Mouse (Mus musculus): ENCODE measurements around the gene Exoc3l2. TPM values are rescaled to one million over a fixed set of nuclear protein-coding genes. Genes with fewer than 3 reads are reported as not detected.
A peak's percentile ranks its signal among the peaks of the same experiment; 100 is the strongest.

The Exoc3l2 gene
- polyA plus RNA-seq, 1 experiment from 2014 or later, result 0.55 TPM

- H3K9ac ChIP-seq (replicated peaks; ENCODE audit: low read depth, low read length), result no peak overlapping the region
- H3K9me3 ChIP-seq (ENCODE audit: control insufficient read depth, low read depth, low read length), result no peaks in the 10 kb centered on the region
- H3K27ac ChIP-seq (ENCODE audit: low read length), result no peak overlapping the region
- 34% methylated on average over 3 of the region's 3 CpGs for WGBS
- H3K4me3 ChIP-seq (ENCODE audit: low read depth, low read length), result no peak overlapping the region
- peak; percentile 42; the same call in 1 of the 2 replicates for ATAC-seq (ENCODE audit: insufficient number of reproducible peaks, insufficient read depth, low FRiP score, low read depth)
- peaks cover 52% of the 10 kb centered on the region for H3K36me3 ChIP-seq (ENCODE audit: control insufficient read depth, insufficient read depth, low read length)
- 0 out of 2 replicates have a peak, but pooled peaks cover 4% of the 10 kb centered on the region for H3K4me1 ChIP-seq (ENCODE audit: control insufficient read depth, insufficient read depth, low read length)
- no peak overlapping the region for H3K4me2 ChIP-seq (replicated peaks; ENCODE audit: low read depth, low read length)
- H3K27me3 ChIP-seq (ENCODE audit: control insufficient read depth, insufficient read depth, low read length), result no peaks in the 10 kb centered on the region
Measured at GRCm38 (mm10) chr7:19443344-19443743, 19.8 kb upstream of the Exoc3l2 start.

- Histone ChIP-seq H3K4me1 (ENCODE audit: control insufficient read depth, insufficient read depth, low read length) (0 out of 2 replicates have a peak, but pooled peaks cover 4% of the 10 kb centered on the region), H3K9me3 (ENCODE audit: control insufficient read depth, low read depth, low read length) (no peaks in the 10 kb centered on the region), H3K27me3 (ENCODE audit: control insufficient read depth, insufficient read depth, low read length) (no peaks in the 10 kb centered on the region), H3K4me2 (replicated peaks; ENCODE audit: low read depth, low read length) (no peak overlapping the region), H3K9ac (replicated peaks; ENCODE audit: low read depth, low read length) (no peak overlapping the region), H3K27ac (ENCODE audit: low read length) (no peak overlapping the region), H3K36me3 (ENCODE audit: control insufficient read depth, insufficient read depth, low read length) (peaks cover 56% of the 10 kb centered on the region), H3K4me3 (ENCODE audit: low read depth, low read length) (no peak overlapping the region)
- no peak; the same call in 1 of the 2 replicates for ATAC-seq (ENCODE audit: insufficient number of reproducible peaks, insufficient read depth, low FRiP score, low read depth)
- WGBS, result 77% methylated on average over 12 of the region's 12 CpGs
Measured at GRCm38 (mm10) chr7:19444801-19445200, 18.3 kb upstream of the Exoc3l2 start.

GRCm38 (mm10) chr7:19447689-19448088, 15.4 kb upstream of the Exoc3l2 start:
- H3K4me1 ChIP-seq (ENCODE audit: control insufficient read depth, insufficient read depth, low read length), result 0 out of 2 replicates have a peak, but pooled peaks cover 4% of the 10 kb centered on the region
- H3K9ac ChIP-seq (replicated peaks; ENCODE audit: low read depth, low read length), result no peak overlapping the region
- 91% methylated on average over 16 of the region's 16 CpGs for WGBS
- no peak overlapping the region for H3K27ac ChIP-seq (ENCODE audit: low read length)
- no peaks in the 10 kb centered on the region for H3K27me3 ChIP-seq (ENCODE audit: control insufficient read depth, insufficient read depth, low read length)
- H3K4me2 ChIP-seq (replicated peaks; ENCODE audit: low read depth, low read length), result no peak overlapping the region
- H3K9me3 ChIP-seq (ENCODE audit: control insufficient read depth, low read depth, low read length), result no peaks in the 10 kb centered on the region
- ATAC-seq (ENCODE audit: insufficient number of reproducible peaks, insufficient read depth, low FRiP score, low read depth), result no peak
- peaks cover 36% of the 10 kb centered on the region for H3K36me3 ChIP-seq (ENCODE audit: control insufficient read depth, insufficient read depth, low read length)
- no peak overlapping the region for H3K4me3 ChIP-seq (ENCODE audit: low read depth, low read length)

- no peaks in the 10 kb centered on the region for H3K9me3 ChIP-seq (ENCODE audit: control insufficient read depth, low read depth, low read length)
- no peaks in the 10 kb centered on the region for H3K27me3 ChIP-seq (ENCODE audit: control insufficient read depth, insufficient read depth, low read length)
- no peaks in the 10 kb centered on the region for H3K4me1 ChIP-seq (ENCODE audit: control insufficient read depth, insufficient read depth, low read length)
- H3K4me3 ChIP-seq (ENCODE audit: low read depth, low read length), result no peak overlapping the region
- WGBS, result 86% methylated on average over 12 of the region's 12 CpGs
- ATAC-seq (ENCODE audit: insufficient number of reproducible peaks, insufficient read depth, low FRiP score, low read depth), result no peak
- H3K27ac ChIP-seq (ENCODE audit: low read length), result no peak overlapping the region
- peaks cover 31% of the 10 kb centered on the region; the same call in 1 of the 2 replicates for H3K36me3 ChIP-seq (ENCODE audit: control insufficient read depth, insufficient read depth, low read length)
- H3K9ac ChIP-seq (replicated peaks; ENCODE audit: low read depth, low read length), result no peak overlapping the region
- H3K4me2 ChIP-seq (replicated peaks; ENCODE audit: low read depth, low read length), result no peak overlapping the region
Measured at GRCm38 (mm10) chr7:19449165-19449564, 14.0 kb upstream of the Exoc3l2 start.

GRCm38 (mm10) chr7:19455186-19455585, 7.9 kb upstream of the Exoc3l2 start:
- 91% methylated on average over 3 of the region's 4 CpGs for WGBS
- Histone ChIP-seq H3K27ac (ENCODE audit: low read length) (no peak overlapping the region), H3K27me3 (ENCODE audit: control insufficient read depth, insufficient read depth, low read length) (no peaks in the 10 kb centered on the region), H3K4me1 (ENCODE audit: control insufficient read depth, insufficient read depth, low read length) (peaks cover 11% of the 10 kb centered on the region), H3K9me3 (ENCODE audit: control insufficient read depth, low read depth, low read length) (no peaks in the 10 kb centered on the region), H3K9ac (replicated peaks; ENCODE audit: low read depth, low read length) (no peak overlapping the region), H3K4me3 (ENCODE audit: low read depth, low read length) (no peak overlapping the region), H3K4me2 (replicated peaks; ENCODE audit: low read depth, low read length) (no peak overlapping the region), H3K36me3 (ENCODE audit: control insufficient read depth, insufficient read depth, low read length) (no peaks in the 10 kb centered on the region; the same call in none of the 2 replicates)
- ATAC-seq (ENCODE audit: insufficient number of reproducible peaks, insufficient read depth, low FRiP score, low read depth), result no peak

GRCm38 (mm10) chr7:19455819-19456495, 7.2 kb upstream of the Exoc3l2 start:
- WGBS, result 71% methylated on average over 11 of the region's 11 CpGs
- no peaks in the 10 kb centered on the region; the same call in none of the 2 replicates for H3K36me3 ChIP-seq (ENCODE audit: control insufficient read depth, insufficient read depth, low read length)
- H3K4me2 ChIP-seq (replicated peaks; ENCODE audit: low read depth, low read length), result no peak overlapping the region
- no peak for ATAC-seq (ENCODE audit: insufficient number of reproducible peaks, insufficient read depth, low FRiP score, low read depth)
- no peak overlapping the region for H3K4me3 ChIP-seq (ENCODE audit: low read depth, low read length)
- H3K27ac ChIP-seq (ENCODE audit: low read length), result no peak overlapping the region
- H3K9ac ChIP-seq (replicated peaks; ENCODE audit: low read depth, low read length), result no peak overlapping the region
- H3K27me3 ChIP-seq (ENCODE audit: control insufficient read depth, insufficient read depth, low read length), result no peaks in the 10 kb centered on the region
- H3K4me1 ChIP-seq (ENCODE audit: control insufficient read depth, insufficient read depth, low read length), result peaks cover 11% of the 10 kb centered on the region
- no peaks in the 10 kb centered on the region for H3K9me3 ChIP-seq (ENCODE audit: control insufficient read depth, low read depth, low read length)

GRCm38 (mm10) chr7:19456628-19457027, 6.5 kb upstream of the Exoc3l2 start:
- H3K9ac ChIP-seq (replicated peaks; ENCODE audit: low read depth, low read length), result no peak overlapping the region
- no peak overlapping the region for H3K27ac ChIP-seq (ENCODE audit: low read length)
- H3K27me3 ChIP-seq (ENCODE audit: control insufficient read depth, insufficient read depth, low read length), result no peaks in the 10 kb centered on the region
- WGBS, result 88% methylated on average over 7 of the region's 7 CpGs
- H3K4me1 ChIP-seq (ENCODE audit: control insufficient read depth, insufficient read depth, low read length), result peaks cover 11% of the 10 kb centered on the region
- ATAC-seq (ENCODE audit: insufficient number of reproducible peaks, insufficient read depth, low FRiP score, low read depth), result no peak
- no peaks in the 10 kb centered on the region for H3K9me3 ChIP-seq (ENCODE audit: control insufficient read depth, low read depth, low read length)
- peak overlapping the region; percentile 97 for H3K4me2 ChIP-seq (replicated peaks; ENCODE audit: low read depth, low read length)
- H3K4me3 ChIP-seq (ENCODE audit: low read depth, low read length), result 0 out of 2 replicates have a peak overlapping the region, but pooled peaks have one; percentile 92
- H3K36me3 ChIP-seq (ENCODE audit: control insufficient read depth, insufficient read depth, low read length), result no peaks in the 10 kb centered on the region; the same call in none of the 2 replicates

GRCm38 (mm10) chr7:19457414-19458071, 5.6 kb upstream of the Exoc3l2 start:
- H3K4me1 ChIP-seq (ENCODE audit: control insufficient read depth, insufficient read depth, low read length), result peaks cover 11% of the 10 kb centered on the region
- no peaks in the 10 kb centered on the region for H3K27me3 ChIP-seq (ENCODE audit: control insufficient read depth, insufficient read depth, low read length)
- peak overlapping the region; percentile 92 for H3K4me3 ChIP-seq (ENCODE audit: low read depth, low read length)
- no peaks in the 10 kb centered on the region; the same call in none of the 2 replicates for H3K36me3 ChIP-seq (ENCODE audit: control insufficient read depth, insufficient read depth, low read length)
- ATAC-seq (ENCODE audit: insufficient number of reproducible peaks, insufficient read depth, low FRiP score, low read depth), result peak; percentile 1; the same call in 1 of the 2 replicates
- peak overlapping the region; percentile 97 for H3K4me2 ChIP-seq (replicated peaks; ENCODE audit: low read depth, low read length)
- 8% methylated on average over 14 of the region's 14 CpGs for WGBS
- H3K9ac ChIP-seq (replicated peaks; ENCODE audit: low read depth, low read length), result peak overlapping the region; percentile 91
- H3K27ac ChIP-seq (ENCODE audit: low read length), result peak overlapping the region; percentile 52; the same call in 1 of the 2 replicates
- no peaks in the 10 kb centered on the region for H3K9me3 ChIP-seq (ENCODE audit: control insufficient read depth, low read depth, low read length)
